Mouse (Mus musculus): ENCODE data around the gene Mgll.

The Mgll gene

DNA sequence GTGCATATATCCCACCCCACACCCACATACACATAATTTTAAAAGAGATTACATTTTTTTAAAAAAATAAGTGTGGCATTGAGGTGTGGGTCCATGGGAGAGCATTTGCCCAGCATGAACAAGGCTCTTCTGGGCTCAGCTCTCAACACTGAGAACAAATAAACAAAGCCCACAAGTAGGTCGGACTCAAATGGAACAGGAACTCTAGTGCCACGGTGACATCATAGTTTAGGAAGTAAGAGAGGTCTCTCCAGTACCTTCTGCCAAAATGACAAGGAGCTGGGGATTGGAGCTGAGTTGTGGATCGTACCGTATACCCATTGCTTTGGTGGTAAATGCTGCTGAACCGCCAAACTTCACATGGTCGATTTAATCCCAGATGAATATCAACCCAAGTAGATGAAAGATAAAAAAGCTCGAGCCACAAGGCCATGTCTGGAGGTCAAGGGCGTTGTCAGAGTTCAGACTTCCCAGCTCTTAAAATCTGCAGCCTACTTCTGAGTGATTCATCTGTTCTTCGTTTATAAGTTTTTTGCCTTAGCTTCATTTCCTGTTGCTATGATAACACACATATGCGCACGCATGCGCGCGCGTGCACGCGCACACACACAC, 80.9 kb downstream of the Mgll start:
- DNase-seq, result no peak

DNA sequence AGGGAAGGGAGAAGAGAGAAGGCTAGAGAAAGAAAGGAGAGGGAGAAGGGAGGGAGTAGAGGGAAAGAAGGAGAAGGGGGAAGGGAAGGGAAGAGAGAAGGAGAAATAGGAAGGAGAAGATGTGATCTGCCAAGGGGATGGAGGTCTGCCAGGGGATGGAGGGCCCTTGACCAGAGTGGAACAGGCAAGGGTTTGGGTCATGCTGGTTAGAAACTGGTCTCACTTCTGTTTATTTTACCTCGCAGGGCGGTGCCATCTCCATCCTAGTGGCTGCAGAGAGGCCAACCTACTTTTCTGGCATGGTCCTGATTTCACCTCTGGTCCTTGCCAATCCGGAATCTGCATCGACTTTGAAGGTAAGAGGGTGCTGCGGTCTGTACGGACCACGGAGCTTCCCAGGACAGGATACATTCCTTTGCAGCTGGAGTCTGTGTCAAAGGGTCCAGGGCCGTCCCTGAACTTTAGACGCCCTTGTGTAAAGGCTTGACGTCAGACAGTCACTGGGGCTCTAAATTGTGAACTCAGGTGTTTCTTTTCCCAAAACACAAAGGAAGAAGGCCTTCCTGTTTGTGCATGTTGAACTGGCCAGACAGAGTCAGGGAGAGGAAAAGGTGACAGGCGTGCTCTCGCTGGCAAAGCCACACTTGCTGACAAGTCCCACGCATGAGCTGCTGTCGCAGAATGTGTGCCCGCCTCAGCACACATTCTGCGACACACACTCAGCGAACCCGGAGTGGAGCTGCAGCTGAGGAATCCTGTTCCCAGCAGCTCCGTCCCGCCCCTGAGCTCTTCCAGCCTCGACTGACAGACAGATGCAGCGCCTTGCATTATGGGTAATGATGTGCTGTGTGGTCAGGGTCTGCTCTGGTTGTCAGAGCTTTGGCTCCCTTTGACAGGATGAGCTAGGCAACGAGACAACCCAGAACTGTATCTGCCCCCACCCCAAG, 85.2 kb downstream of the Mgll start:
- DNase-seq, result no peak

DNA sequence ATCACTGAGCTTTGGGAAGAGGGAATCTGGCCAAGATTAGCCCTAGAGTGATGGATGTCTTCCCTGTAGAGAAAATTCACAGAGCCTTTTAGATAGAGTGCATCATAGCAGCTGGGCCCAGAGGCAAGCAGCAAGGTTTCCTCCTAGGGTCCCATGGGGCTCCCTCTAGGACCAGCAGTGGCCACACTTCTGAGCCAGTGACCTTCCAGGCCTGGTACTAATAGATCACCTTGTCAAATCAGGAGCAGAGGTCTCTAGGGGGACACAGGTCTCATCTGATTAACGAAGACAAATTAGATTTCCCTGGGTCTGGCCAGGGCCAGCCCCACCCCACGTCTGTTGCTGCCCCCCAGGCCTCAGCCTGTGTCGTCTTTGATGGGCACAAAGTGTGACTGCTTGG, 86.1 kb downstream of the Mgll start:
- DNase-seq, result no peak

DNA sequence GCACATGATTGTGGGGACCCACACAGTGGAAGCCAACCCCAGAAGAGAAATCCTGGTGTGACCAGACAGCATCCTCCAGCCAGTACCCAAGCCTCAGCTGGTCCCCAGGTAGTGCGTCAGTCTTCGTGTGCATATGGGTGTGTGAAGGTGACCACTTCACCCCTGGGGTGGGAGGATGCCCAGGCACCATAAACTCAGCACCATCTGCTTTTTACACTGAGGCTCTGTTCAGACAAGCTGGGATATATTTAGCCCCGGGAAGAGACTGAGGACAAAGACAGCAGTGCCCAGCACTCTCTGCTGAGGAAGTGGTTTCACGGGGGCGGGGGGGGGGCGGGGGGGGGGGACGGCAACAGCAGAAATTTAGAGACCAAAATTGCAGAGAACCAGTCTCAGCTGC, 87.2 kb downstream of the Mgll start:
- DNase-seq, result no peak

DNA sequence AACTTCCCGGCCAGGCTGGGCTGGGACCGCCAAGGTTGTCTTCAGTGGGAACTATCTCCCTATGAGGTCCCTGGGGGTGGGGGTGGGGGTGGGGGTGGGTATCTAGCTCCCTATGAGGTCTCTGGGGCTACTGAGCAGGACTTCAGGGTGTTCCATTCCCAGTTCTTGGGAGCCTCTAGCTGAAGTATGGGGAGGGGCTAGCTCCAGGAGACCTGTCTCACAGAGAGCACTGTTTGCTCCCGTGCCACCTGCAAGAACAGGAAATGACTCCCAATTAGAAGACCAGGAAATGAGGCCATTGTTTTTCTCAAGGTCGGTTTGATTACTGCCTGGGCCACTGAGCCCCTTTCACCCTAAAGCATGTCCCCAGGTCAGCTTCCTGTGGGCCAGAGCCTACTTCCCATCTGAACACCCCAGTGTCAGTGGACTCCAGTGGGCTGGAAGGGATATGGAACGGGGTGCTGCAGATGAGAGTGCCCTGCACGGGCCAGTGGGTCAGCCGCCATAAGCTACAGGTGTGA, 87.7 kb downstream of the Mgll start:
- no peak for DNase-seq

DNA sequence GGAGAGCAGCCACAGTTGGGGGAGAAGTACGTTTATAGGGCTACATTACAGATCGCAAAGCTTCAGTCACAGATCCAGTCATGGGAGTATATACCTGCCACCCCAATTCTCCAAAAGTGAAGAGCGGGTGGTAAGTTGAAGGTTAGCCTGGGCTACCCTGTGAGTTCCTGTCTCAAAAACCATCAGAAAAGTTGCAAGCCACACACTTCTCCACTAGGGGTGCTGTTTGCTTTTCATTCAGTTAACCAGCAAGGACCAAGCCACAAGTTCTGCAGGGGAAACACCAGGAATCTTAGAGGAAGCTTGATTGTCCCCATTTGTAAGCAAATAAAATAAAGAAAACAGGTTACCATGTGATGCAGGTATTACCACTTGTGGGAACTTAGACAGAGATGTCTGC, 88.7 kb downstream of the Mgll start:
- DNase-seq, result peak in 1 of 2 experiments; percentile 58

DNA sequence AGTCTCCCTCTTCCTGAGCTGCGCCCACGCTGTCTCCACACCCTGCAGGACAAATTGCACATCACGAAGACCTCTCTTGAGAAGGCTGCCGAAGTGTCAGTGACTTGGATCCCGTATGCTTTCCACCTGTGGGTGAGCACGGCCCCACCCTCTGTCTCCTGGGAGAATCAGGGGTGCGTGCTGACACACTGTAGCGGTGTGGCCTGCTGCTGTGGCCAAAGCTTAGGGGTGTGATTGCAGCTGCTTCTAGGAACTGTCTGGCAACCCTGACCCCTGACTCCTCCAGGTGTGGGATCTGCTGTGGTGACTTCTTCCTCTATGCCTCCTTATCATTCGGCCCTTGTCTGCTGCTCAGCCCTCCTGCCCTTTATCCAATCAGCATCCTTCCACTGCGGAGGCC, 89.6 kb downstream of the Mgll start:
- no peak for DNase-seq

DNA sequence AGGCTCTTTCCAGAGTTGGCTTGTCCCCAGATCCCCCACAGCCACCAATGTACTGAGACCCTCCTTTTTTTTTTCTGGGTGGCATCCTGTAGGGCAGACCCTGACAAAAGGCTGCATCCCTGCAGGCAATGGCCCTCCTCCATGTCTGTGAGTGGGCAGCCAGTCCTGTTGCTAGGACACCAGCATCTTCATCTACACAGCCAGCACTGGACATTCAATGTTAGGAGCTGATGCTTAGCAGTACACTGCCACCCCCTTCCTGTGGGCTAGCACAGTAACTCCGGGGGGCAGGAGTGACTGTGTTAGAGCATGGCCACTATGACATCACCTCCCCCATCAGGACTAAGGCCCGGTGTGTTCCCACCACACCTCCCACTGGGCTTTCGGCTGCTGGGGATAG, 90.8 kb downstream of the Mgll start:
- DNase-seq, result no peak

DNA sequence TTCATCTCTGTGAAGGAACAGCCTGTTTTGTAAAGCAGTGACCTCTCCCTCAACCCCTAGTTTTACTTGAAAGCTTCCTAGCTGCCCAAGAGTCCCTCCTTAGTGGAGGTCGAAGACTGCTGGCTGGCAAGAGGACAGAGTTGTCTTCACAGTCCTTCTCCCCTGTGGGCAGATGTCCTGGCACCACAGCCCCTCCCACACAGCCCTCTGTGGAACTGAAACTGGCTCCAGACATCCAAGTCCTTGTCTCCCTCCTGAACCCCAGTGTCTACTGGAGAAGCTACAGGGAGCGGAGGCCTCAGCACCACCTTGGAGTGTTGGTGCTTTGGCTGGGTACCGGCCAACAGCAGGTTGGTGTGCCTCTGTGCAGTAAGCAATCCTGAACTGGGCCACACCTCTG, 91.3 kb downstream of the Mgll start:
- DNase-seq, result no peak

DNA sequence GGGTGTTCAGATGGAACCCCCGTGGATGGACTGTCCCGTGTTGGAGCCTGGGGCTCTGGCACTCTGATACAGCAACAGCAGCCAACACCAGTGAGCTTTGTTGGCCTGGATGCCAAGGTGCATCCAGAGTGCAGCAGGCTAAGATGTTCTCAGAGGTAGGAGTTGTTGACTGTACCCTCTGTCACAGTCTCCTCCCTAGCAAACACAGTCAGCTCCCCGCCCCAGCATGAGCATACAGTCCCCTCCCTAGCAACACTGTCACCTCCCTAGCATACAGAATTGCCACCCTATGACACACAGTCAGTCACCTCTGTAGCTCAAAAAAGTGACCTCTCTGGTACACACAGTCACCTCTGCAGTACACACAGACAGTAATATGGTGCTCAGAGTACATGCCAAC, 92.7 kb downstream of the Mgll start:
- no peak for DNase-seq

DNA sequence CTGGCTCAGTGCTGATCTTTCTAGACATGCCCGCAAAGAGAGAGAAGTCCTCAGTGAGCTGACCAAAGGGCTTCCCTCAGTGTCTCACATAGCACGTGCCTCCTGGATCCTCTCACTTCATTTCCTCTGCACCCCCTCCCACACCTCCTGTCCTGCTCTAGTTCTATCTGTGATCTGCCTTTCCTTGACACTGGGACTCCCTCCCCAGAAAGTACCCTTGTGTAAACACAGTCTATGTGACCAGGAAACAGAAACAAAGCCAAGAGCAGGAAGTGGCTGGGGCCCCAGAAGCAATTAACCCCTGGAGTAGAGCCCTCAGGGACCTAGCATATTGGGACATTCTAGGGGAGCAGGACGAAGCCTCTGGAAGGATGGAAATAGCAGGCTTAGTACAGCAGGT, 96.6 kb downstream of the Mgll start:
- peak in 1 of 2 experiments; percentile 39 for DNase-seq

DNA sequence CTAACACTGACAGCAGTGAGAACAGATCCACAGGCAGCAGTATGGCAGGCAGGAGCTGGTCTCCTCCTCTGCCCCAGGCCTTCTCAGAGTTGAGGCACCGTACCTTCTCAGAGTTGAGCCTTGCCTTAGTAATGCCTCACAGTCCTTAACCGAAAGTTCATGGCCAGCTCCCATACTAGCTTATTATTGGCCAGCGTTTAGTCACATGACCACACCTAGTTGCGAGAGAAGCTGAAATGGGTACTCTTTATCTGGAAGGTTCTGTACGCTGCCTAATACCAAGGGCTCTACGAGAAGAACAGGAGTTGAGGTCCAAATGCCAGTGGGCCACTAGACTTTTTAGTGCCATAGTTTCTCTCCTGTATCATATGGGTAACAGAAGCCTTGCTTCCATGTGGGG, 97.1 kb downstream of the Mgll start:
- DNase-seq, result no peak

DNA sequence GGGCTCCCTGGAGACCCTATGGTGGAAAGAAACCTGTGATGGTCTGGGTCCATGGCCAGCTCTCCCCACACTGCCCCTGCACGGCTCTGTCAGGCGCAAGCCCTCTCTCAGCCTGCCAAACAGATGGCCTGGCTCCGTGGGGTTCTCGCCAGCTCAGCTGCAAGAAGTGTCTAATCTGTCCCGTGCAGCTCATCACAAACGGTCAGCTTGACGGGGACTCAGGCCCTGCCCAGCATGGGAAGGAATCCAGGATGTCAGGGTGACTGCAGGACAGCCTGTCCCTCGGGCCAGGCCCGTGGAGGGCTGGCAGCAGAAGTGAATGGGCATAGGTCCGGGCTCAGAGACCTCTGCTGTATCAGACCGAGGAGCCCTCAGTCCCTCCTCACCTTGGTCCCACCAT, 97.7 kb downstream of the Mgll start:
- peak in 1 of 2 experiments; percentile 50 for DNase-seq

DNA sequence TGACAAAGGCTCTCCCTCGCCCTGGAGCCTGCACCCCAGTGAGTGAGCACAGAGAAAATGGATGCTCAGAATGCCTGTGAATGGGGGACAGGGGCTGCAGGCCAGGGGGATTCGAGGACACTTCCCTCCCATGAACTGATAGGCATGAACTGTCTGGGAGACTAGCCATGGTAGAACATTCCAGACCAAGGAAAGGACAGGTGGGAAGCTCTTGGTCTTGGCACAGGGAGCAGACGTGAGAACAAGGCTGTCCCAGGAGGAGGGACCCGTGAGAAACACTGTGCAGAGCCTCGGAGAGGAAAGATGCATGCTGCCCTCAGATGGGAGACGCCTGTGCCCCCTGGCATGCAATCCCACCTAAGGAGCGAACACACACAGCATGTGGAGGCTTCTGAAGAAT, 100.0 kb downstream of the Mgll start:
- DNase-seq, result no peak

DNA sequence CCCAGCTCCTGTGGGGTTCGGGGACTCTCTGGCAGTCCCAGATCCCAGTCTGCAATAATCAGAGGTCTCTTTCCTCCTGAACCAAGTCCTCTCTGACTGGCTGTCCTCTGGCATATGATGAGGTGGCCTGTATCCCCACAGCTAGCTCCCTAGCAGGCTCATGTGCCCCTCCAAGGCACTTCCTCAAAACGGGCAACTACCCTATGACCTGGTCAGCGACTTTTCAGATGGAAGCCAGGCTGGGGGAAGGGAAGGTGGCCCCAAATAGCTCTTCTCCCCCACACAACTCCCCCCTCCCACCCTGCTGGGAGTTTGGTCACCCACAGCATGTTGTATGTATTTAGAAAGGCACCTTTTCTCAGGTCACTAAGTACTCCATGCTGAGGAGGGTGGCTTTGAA, 101.9 kb downstream of the Mgll start:
- no peak for DNase-seq

DNA sequence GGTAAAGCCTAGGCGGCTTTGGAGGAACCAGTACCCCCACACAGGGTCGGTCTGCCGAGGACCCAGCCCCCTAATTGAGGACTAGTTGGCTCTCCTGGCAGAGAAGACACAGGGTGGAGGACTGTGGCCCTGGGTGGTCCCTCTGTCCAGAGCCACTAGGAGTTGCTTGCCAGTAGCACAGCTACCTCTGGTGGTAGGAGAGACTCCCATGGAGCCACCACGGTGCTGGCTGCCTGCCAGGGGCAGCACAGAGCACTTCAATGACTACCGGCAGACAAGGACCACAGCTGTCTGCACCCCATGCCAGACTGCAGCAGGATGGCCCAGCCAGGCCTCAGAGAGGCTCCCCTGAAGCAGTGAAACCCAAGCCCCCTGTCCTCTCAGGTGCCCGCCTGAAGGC, 102.3 kb downstream of the Mgll start:
- DNase-seq, result peak; percentile 59 to 73

DNA sequence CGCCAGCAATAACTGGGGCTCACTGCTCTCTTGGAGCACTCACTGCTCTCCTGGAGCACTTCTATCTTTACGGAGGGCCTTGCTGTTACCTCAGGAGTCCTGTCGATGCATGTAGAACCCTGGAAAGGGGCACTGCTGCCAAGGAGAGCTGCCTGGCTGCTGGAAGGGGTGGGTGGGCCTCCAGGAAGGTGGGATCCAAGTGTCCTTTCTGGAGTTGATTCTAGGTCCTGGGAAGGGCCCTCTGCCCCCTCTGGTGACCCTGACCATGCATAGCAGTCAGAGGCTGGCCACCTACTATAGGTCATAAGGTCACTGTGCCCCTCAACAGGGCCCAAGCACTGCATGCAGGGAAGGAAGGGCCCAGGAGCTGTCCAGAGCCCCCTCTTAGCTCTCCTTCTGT, 102.8 kb downstream of the Mgll start:
- DNase-seq, result no peak

DNA sequence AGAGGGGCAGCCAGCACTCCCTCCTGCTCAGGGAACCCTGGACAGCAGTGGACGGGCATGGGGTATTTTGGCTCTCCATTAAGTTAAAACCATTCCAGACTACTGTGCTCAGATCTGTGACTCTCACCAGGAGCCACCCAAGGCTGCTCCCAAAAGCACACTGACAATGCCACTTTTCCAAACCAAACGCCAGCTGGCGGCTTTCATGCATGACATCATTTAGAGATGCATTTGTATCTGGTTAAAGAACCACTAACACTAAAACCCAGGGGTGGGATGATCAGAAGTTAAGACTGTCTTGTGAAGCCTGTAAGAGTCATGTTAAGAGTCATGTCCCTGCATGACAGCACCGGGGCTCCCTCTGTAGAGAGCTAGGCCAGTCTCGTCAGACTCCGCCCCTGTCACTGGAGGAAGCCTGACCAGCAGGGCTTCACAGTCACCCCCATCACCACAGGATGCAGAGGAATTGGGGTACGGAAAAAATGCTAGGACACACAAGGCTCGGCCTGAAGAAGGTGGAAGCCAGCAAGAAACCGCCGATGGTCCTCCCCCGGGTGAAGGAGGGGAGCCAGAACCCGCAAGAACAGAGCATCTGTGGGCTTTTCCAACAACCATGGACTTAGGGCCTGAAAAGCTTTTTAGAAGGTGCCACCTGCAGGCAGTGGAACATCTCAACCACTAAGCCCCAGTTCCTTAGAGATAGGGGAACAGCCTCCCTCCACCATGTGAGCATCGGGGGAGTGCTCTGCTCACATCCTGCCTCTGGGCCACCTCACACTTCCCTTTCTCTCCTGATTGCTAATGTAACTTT, 103.4 kb downstream of the Mgll start:
- DNase-seq, result no peak

DNA sequence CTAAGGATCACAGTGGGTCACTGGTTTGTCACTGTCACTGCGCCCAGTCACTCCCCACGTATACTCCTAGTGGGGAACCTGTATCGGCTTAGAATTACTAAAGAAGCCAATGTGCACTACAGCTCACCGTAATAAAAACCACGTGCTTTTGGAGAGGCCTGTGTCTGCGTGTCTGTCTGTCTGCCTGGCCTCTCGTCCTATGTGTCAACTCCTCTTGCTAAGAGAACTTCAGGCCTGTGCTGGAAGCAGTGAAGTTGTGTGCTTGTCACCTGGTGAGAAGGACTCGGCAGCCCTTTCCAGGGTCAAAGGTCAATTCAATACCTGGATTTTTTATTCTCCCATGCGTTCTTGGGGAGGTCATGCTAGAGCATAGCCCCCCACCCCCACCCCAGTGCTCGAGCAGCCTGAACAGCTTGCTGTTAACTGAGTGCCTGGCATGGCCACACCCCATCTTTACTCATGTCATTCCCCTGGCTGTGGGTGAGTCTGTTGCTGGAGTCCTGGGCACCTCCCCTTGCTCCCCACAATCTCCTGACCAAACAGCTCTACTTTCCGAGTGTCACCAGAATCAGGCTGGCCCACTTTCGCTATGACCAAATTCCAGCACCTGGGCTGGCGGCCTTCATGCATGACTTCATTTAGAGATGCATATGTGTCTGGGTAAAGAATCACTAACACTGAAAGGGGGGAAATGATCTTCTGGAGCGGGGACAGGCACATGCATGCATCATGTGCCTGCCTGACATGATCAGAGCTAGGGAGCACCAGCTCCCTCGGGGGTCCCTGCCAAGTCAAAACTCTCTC, 104.2 kb downstream of the Mgll start:
- no peak for DNase-seq

DNA sequence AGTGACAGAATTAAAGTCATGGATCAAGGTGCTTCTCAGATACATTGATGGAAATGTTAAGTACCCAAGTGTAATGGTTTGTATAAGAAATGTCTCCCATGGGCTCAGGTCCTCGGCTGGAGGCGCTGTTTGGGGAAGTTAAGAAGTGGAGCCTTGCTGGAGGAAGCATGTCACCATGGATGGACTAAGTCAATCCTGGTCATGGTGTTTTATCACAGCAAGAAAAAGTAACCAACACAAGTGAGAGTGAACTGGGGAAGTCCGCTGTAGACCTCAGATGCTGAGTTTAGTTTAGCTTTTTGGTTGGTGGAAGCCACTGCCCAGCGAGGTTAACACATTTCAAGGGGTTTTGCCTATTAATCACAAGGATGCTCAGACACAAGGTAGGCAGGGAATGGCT, 105.4 kb downstream of the Mgll start:
- DNase-seq, result no peak

DNA sequence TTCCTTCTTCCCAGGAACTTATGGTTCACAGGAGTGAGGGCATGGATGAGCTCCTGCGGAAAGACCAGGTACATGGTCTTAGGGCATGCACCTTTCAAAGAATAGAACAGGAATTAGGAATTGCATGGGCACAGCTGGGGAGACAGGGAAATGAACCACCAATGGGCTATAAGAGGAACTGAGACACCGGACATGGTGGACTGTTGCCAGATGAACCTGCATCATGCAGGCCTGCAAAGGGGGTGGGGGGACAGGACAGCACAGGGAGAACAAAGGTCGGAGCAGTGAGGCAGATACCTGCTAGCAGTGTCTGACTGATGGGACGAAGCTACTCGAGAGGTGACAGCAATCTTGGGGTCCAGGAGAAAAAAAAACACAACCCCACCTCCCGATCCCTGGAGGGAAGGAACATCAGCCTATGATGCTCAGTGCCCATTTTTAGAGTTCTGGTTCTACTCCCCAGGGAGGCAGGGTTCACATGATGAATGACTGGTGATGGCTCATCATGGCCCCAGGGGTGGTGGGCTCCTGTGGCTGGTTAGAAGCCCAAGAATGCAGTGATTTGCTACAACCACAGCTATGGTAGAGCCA, 106.0 kb downstream of the Mgll start:
- peak; percentile 45 to 55 for DNase-seq

DNA sequence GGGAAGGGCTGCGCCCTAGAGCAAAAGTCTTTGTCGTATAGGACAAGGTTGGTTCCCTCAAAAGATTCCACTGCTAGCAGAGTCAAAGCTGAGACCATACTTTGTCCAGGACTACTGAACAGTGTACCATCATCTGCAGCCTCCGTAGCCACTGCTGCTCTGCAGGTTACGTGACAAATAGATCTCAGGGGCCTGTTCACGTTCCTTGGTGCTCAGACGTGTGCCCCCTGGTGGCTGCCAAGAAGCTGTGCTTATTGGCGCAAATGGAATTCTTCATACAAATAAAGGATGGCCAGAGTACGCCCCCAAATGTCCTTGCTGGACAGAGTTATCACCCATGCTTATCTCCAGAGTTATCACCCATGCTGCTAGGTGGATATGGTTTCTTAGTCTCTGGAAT, 107.2 kb downstream of the Mgll start:
- DNase-seq, result peak; percentile 60 to 70
